Mouse (Mus musculus) neural tube, embryonic 14.5 days (tissue): ENCODE measurements around the gene Ptgdr. TPM values are rescaled to one million over a fixed set of nuclear protein-coding genes. Genes with fewer than 3 reads are reported as not detected.
"Not testable (repeated sequence)": the region's sequence is repeated elsewhere in the genome, so short reads cannot be mapped to it uniquely, and the experiment has no call there.

Experiments used
- ATAC-seq: fragments of 200-750 bp; cut with Nextera tagmentation; 2 replicates; pipeline ENCODE4 v1.8.0; 2017; ENCODE audit warnings: low read depth, mild to moderate bottlenecking, moderate TSS enrichment, moderate library complexity
- H3K27ac ChIP-seq: fragments of 300-500 bp; sonication (generic); 2 replicates; pipeline ENCODE4 v1.5.1; 2014; ENCODE audit warnings: low read depth, mild to moderate bottlenecking, control low read depth, low read length, moderate library complexity, mixed read lengths
- H3K27me3 ChIP-seq: fragments of 300-500 bp; sonication (generic); 2 replicates; pipeline ENCODE4 v1.6.1; 2014; ENCODE audit warnings: low read length; ENCODE audit not compliant: control insufficient read depth, insufficient read depth
- H3K36me3 ChIP-seq: fragments of 300-500 bp; sonication (generic); 2 replicates; pipeline ENCODE4 v1.6.1; 2014; ENCODE audit warnings: low read length, mixed read lengths; ENCODE audit not compliant: control insufficient read depth, insufficient read depth
- H3K4me1 ChIP-seq: fragments of 300-500 bp; sonication (generic); 2 replicates; pipeline ENCODE4 v1.6.1; 2014; ENCODE audit warnings: low read length; ENCODE audit not compliant: control insufficient read depth, insufficient read depth
- H3K4me2 ChIP-seq: fragments of 300-500 bp; sonication (generic); 2 replicates; pipeline ENCODE4 v1.6.1; 2014; ENCODE audit warnings: mild to moderate bottlenecking, low read depth, low read length, control low read depth
- H3K4me3 ChIP-seq: fragments of 300-500 bp; sonication (generic); 2 replicates; pipeline ENCODE4 v1.5.1; 2014; ENCODE audit warnings: low read depth, low read length, control low read depth, mixed read lengths
- H3K9ac ChIP-seq: fragments of 300-500 bp; sonication (generic); replicated peaks from 2 replicates; pipeline ENCODE4 v1.6.1; 2014; ENCODE audit warnings: low read depth, mild to moderate bottlenecking, control low read depth, low read length, mixed read lengths
- H3K9me3 ChIP-seq: fragments of 300-500 bp; sonication (generic); 2 replicates; pipeline ENCODE4 v1.6.1; 2016; ENCODE audit warnings: low read length; ENCODE audit not compliant: control insufficient read depth
- whole genome bisulfite sequencing: fragments of 180-500 bp; shearing (Covaris S2); extraction: QIAGEN DNeasy Blood & Tissue Kit; methylation state at CpG from one replicate; pipeline ENCODE4 v1.1.7; 2014; 5-methylcytosine and 5-hydroxymethylcytosine counted together
- polyA plus RNA-seq: library from polyadenylated mRNA; unstranded; fragments of >200 nt; fragmentation: Nextera tagmentation; extraction: Ambion mirVana; gene quantifications from 2 replicates; pipeline ENCODE4 v1.2.1, GENCODE M21; 2014

The Ptgdr gene
- polyA plus RNA-seq, 1 experiment from 2014 or later = 1.3 TPM

DNA sequence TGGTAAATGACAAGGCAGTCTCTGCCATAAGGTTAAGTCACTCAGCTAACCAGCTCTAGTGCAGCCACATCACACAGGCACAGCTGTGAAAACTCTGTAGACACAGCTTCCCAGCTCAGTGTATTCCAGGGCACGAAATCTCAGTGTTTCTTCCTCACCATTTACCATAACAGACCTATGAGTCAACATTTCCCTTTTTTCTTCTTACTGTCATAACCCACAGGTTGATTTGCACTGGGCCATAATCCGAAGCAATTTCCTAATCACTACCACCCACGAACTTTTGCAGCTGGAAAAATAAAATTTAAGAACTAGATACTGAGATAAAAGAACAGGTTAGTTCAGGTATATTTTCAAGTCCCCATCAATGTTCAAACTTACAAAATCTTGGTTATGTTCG, 31.4 kb downstream of the Ptgdr start:
- Histone ChIP-seq H3K27ac (no peak overlapping the region), H3K4me3 (no peak overlapping the region), H3K9me3 (no peaks in the 10 kb centered on the region), H3K4me2 (no peak overlapping the region), H3K4me1 (no peaks in the 10 kb centered on the region), H3K36me3 (no peaks in the 10 kb centered on the region), H3K9ac (no peak overlapping the region), H3K27me3 (no peaks in the 10 kb centered on the region)
- no peak for ATAC-seq
- WGBS = 80% methylated on average over 4 of the region's 4 CpGs

DNA sequence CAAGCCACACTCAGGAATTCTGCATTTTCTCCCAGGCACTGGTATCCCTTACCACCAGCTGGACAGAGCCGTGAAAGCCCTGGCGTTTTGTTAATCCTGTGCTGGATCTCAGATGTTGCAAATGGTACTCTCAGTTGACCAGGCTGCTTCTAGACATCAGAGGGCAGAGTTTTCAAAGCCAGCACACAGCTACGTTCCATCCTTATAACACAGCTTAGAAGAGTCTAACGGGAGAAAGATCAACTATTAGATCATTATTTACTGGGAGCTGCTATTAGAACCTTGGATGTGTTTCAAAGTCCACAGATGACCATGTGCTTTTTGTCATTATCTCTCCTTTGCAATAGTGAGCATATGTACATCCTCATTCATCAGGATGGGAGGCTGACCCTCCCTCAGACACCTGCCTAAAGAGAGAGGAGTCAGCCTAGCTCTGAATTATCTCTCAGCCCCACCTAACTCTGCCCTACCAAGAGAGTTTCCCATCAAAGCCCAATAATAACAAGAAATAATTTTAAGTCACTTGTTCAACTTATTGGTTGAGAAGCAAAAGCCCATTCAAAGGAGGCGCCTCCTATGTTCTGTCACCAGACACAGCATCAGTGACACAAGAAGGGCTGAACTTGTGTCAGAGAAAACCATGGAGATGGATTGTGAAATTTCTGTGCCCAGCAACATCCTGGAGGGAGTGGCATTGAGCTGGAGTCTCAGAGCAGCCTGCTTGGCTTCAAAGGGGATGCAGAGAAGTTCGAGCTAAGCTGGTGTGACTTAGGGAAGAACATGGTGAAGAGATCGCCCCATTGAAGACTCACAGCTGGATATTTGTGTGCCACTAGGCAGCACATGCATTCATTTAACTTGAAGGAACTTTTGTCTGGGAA, 37.8 kb downstream of the Ptgdr start:
- ATAC-seq = no peak
- Histone ChIP-seq H3K4me1 (no peaks in the 10 kb centered on the region), H3K27me3 (no peaks in the 10 kb centered on the region), H3K9ac (no peak overlapping the region), H3K27ac (no peak overlapping the region), H3K36me3 (no peaks in the 10 kb centered on the region), H3K9me3 (no peaks in the 10 kb centered on the region), H3K4me2 (no peak overlapping the region), H3K4me3 (no peak overlapping the region)
- WGBS = 78% methylated on average over 7 of the region's 7 CpGs

DNA sequence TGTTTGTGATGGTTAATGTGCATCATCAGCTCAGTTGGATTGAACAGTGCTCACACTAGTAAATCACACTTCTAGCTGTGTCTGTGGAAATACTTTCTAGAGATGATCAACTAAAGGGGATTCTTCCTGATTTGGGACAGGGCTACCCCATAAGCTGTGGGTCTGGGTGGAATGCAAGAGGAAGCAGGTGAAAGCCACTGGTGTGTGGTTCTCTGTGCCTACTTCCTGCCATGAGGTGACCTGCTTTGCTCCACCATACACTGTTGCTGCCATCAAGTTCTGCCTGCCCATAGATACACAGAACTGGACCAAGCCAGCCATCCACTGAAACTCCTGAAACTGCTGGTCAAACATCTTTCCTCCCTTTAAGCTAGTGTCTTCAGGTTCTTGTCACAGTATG, 46.0 kb downstream of the Ptgdr start:
- not testable (repeated sequence) for H3K27ac ChIP-seq, H3K4me2 ChIP-seq, H3K9me3 ChIP-seq, H3K27me3 ChIP-seq, H3K4me3 ChIP-seq, H3K9ac ChIP-seq, H3K36me3 ChIP-seq, ATAC-seq, H3K4me1 ChIP-seq

Other genes starting within 250 kb of the Ptgdr start
- not detected in 2 replicates for gene Gm5624, start 231.4 kb downstream of the Ptgdr start, polyA plus RNA-seq
- gene Gm8257, start 152.9 kb downstream of the Ptgdr start, polyA plus RNA-seq = not detected in 2 replicates
- gene Gm8267, start 109.0 kb downstream of the Ptgdr start, polyA plus RNA-seq = not detected in 2 replicates
- gene Ptger2, start 128.8 kb upstream of the Ptgdr start, polyA plus RNA-seq = 1.6 and 2.4 TPM in 2 replicates